Mouse (Mus musculus): ENCODE data around the gene Oxct2a.

The Oxct2a gene

GRCm38 (mm10) chr4:123280117-123280516 lies 43.3 kb downstream of the Oxct2a start:
- DNase-seq (ENCODE audit: low read depth, low spot score) = no peak

Measured in WW6 (cell line).